Mouse (Mus musculus): ENCODE data around the gene Urm1. TPM values are rescaled to one million over a fixed set of nuclear protein-coding genes. Genes with fewer than 3 reads are reported as not detected.
A peak's percentile ranks its signal among the peaks of the same experiment; 100 is the strongest.

Gene Urm1
- polyA plus RNA-seq, 1 experiment from 2014 or later: 21.5 TPM

DNA sequence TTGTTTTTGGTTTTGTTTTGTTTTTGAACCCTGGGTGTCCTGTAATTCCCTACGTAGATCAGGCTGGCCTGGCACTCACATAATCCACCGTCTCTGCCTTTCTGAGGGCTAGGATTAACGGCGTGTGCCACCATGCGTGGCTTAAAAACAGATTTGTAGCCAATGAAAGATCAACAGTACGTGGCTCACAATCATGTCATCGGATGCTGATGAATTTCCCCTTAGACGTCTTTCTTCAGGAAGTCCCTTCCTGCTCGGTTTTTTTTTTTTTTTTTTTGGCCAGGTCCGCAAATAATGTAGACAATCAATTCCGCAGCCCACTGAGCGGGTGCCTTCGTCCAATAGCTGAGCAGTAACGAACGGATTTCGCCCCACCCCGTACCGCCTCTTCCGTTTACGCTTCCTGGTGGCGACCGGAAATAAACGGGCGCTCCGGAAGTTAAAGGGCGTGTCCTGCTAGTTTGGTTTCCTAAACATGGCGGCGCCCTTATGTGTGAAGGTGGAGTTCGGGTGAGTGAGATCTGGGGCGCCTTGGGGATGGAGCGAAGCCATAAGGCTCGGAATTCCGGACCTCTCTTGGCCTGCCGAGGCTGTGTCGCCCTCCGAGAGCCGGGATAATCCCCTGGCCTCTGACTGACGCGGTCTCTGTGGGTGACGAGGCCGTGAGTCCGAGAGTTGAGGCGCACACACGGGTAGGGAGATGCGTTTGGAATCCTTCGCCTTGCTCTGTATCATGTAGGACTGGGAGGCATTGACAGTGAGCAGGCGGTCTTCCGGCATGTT, 7.2 kb downstream of the Urm1 start:
- no peaks in the 10 kb centered on the region for H3K36me3 ChIP-seq (ENCODE audit: control insufficient read depth, insufficient read depth, low read length)
- peak overlapping the region; percentile 80 for H3K9ac ChIP-seq (ENCODE audit: low read length)
- H3K27ac ChIP-seq (ENCODE audit: low read depth, low read length): peak overlapping the region; percentile 91
- peak; percentile 98 for ATAC-seq (ENCODE audit: low FRiP score)
- H3K4me1 ChIP-seq (ENCODE audit: control insufficient read depth, insufficient read depth, low read length): peaks cover 11% of the 10 kb centered on the region
- no peaks in the 10 kb centered on the region for H3K27me3 ChIP-seq (ENCODE audit: control insufficient read depth, insufficient read depth, low read length)
- H3K4me2 ChIP-seq: peak overlapping the region; percentile 78
- DNase-seq (ENCODE audit: low spot score, missing footprints): peak; percentile 99
- under 1% methylated on average over 48 of the region's 48 CpGs for WGBS
- peak overlapping the region; percentile 91 for H3K4me3 ChIP-seq (ENCODE audit: low read depth, low read length)
- no peaks in the 10 kb centered on the region for H3K9me3 ChIP-seq (ENCODE audit: control insufficient read depth, low read length)

DNA sequence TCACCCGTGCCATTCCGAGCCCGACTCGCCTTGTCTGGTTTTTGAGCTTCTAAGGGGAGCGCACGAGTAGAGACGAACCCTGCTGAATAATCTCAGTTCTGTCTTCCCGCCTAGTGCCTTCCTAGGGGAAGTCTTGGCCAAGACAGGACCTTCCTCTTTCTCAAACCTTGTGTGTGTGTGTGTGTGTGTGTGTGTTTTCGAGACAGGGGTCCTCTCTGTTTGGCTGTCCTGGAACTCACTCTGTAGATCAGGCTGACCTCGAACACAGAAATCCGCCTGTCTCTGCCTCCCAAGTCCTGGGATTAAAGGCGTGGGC, 7.8 kb downstream of the Urm1 start:
- WGBS: 6% methylated on average over 12 of the region's 12 CpGs
- Histone ChIP-seq H3K4me2 (peak overlapping the region; percentile 78), H3K36me3 (ENCODE audit: control insufficient read depth, insufficient read depth, low read length) (0 out of 2 replicates have a peak, but pooled peaks cover 1% of the 10 kb centered on the region), H3K9me3 (ENCODE audit: control insufficient read depth, low read length) (no peaks in the 10 kb centered on the region), H3K27ac (ENCODE audit: low read depth, low read length) (no peak overlapping the region; the same call in 1 of the 2 replicates), H3K9ac (ENCODE audit: low read length) (peak overlapping the region; percentile 78), H3K27me3 (ENCODE audit: control insufficient read depth, insufficient read depth, low read length) (no peaks in the 10 kb centered on the region), H3K4me1 (ENCODE audit: control insufficient read depth, insufficient read depth, low read length) (peaks cover 11% of the 10 kb centered on the region), H3K4me3 (ENCODE audit: low read depth, low read length) (peak overlapping the region; percentile 91)
- ATAC-seq (ENCODE audit: low FRiP score): no peak
- peak; percentile 75 for DNase-seq (ENCODE audit: low spot score, missing footprints)

- no peak overlapping the region for H3K4me2 ChIP-seq
- 93% methylated on average over 4 of the region's 4 CpGs for WGBS
- H3K27ac ChIP-seq (ENCODE audit: low read depth, low read length): no peak overlapping the region
- ATAC-seq (ENCODE audit: low FRiP score) (no peak), DNase-seq (ENCODE audit: low spot score, missing footprints) (no peak)
- no peak overlapping the region for H3K4me3 ChIP-seq (ENCODE audit: low read depth, low read length)
- no peaks in the 10 kb centered on the region for H3K27me3 ChIP-seq (ENCODE audit: control insufficient read depth, insufficient read depth, low read length)
- H3K9me3 ChIP-seq (ENCODE audit: control insufficient read depth, low read length): no peaks in the 10 kb centered on the region
- H3K9ac ChIP-seq (ENCODE audit: low read length): no peak overlapping the region
- H3K36me3 ChIP-seq (ENCODE audit: control insufficient read depth, insufficient read depth, low read length): 0 out of 2 replicates have a peak, but pooled peaks cover 3% of the 10 kb centered on the region
- H3K4me1 ChIP-seq (ENCODE audit: control insufficient read depth, insufficient read depth, low read length): peaks cover 26% of the 10 kb centered on the region
Measured at GRCm38 (mm10) chr2:29831106-29831505, 11.2 kb downstream of the Urm1 start.

DNA sequence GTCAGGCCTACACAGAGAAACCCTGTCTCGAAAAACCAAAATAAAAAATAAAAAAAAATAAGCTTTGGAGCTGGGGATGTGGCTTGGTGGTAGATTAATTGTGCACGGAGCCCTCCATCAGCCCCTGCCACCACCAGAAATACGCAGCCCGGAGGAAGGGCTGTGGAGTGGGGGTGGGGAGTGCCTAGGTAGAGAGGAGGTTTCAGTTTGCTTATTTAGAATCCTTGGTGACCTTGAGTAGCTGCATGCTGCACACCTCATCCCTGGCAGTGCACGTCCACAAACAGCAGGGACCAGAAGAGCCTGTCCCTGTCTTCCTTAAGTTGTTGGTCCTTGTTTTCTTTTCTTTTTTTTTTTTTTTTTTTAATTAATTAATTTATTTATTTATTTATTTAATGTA, 13.9 kb downstream of the Urm1 start:
- Histone ChIP-seq H3K4me1 (ENCODE audit: control insufficient read depth, insufficient read depth, low read length) (peaks cover 35% of the 10 kb centered on the region), H3K9me3 (ENCODE audit: control insufficient read depth, low read length) (no peaks in the 10 kb centered on the region), H3K27ac (ENCODE audit: low read depth, low read length) (no peak overlapping the region), H3K4me3 (ENCODE audit: low read depth, low read length) (no peak overlapping the region), H3K4me2 (no peak overlapping the region), H3K27me3 (ENCODE audit: control insufficient read depth, insufficient read depth, low read length) (no peaks in the 10 kb centered on the region), H3K9ac (ENCODE audit: low read length) (no peak overlapping the region), H3K36me3 (ENCODE audit: control insufficient read depth, insufficient read depth, low read length) (0 out of 2 replicates have a peak, but pooled peaks cover 3% of the 10 kb centered on the region)
- 94% methylated on average over 5 of the region's 5 CpGs for WGBS
- no peak for ATAC-seq (ENCODE audit: low FRiP score)
- DNase-seq (ENCODE audit: low spot score, missing footprints): no peak

DNA sequence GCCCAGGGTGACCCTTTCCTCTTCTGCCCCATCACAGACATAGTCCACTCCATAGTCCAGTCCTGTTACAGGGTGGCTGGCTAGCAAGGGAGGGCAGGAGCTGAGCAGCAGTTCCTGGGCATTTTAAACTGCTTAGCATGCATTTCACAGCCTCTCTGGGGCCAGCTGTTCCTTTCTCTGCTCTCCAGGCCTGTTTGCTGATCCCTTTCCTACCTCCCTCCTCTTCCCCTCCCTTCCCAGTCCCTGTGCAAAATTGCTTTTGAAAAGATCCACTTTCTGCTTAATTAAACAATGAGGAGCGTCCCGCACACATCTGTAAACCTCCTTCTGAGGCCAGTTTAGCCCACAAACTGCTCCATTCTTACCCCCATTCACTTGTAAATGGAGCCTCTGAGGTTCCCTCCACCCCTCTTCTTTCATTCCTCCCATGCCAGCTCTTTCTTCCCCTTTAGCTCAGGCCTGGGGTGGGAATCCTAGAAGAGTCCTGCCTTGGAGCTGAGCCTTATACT, 15.6 kb downstream of the Urm1 start:
- WGBS: 12% methylated on average over 2 of the region's 2 CpGs
- peaks cover 51% of the 10 kb centered on the region for H3K4me1 ChIP-seq (ENCODE audit: control insufficient read depth, insufficient read depth, low read length)
- H3K4me3 ChIP-seq (ENCODE audit: low read depth, low read length): no peak overlapping the region

DNA sequence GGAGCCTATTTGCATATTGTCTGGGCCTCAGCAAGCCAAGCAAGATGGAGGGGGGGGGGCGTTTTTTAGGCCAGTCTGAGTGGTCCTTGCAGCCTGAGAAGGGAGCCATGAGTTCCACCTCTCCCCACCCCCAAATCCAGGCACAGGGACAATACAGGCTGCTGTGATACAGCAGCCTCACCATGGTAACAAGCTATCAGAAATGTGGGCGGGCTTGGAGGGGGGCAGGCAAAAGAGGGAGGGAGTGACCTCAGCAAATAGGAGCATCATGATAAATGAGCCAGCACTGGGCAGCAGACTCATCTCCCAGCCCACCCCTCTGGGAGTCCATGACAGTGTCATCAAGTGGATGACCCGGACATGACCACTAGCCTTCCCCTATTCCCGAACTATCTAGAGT, 19.6 kb downstream of the Urm1 start:
- Histone ChIP-seq H3K4me1 (ENCODE audit: control insufficient read depth, insufficient read depth, low read length) (peaks cover 78% of the 10 kb centered on the region), H3K27me3 (ENCODE audit: control insufficient read depth, insufficient read depth, low read length) (no peaks in the 10 kb centered on the region), H3K27ac (ENCODE audit: low read depth, low read length) (peak overlapping the region; percentile 93), H3K9me3 (ENCODE audit: control insufficient read depth, low read length) (no peaks in the 10 kb centered on the region), H3K4me3 (ENCODE audit: low read depth, low read length) (no peak overlapping the region), H3K36me3 (ENCODE audit: control insufficient read depth, insufficient read depth, low read length) (peaks cover 5% of the 10 kb centered on the region; the same call in 1 of the 2 replicates), H3K4me2 (peak overlapping the region; percentile 2; the same call in 1 of the 2 replicates), H3K9ac (ENCODE audit: low read length) (no peak overlapping the region)
- DNase-seq (ENCODE audit: low spot score, missing footprints) (peak; percentile 97), ATAC-seq (ENCODE audit: low FRiP score) (peak; percentile 86)
- 20% methylated on average over 4 of the region's 4 CpGs for WGBS

More for the DNA sequence above, 15.6 kb downstream of the Urm1 start:
- peak overlapping the region; percentile 41; the same call in 1 of the 2 replicates for H3K9ac ChIP-seq (ENCODE audit: low read length)
- ATAC-seq (ENCODE audit: low FRiP score) (peak; percentile 72), DNase-seq (ENCODE audit: low spot score, missing footprints) (peak; percentile 91)
- no peaks in the 10 kb centered on the region for H3K27me3 ChIP-seq (ENCODE audit: control insufficient read depth, insufficient read depth, low read length)
- H3K36me3 ChIP-seq (ENCODE audit: control insufficient read depth, insufficient read depth, low read length): 0 out of 2 replicates have a peak, but pooled peaks cover 3% of the 10 kb centered on the region
- peak overlapping the region; percentile 90 for H3K27ac ChIP-seq (ENCODE audit: low read depth, low read length)
- peak overlapping the region; percentile 16; the same call in 1 of the 2 replicates for H3K4me2 ChIP-seq
- H3K9me3 ChIP-seq (ENCODE audit: control insufficient read depth, low read length): no peaks in the 10 kb centered on the region

GRCm38 (mm10) chr2:29843231-29844105, 23.6 kb downstream of the Urm1 start:
- ATAC-seq (ENCODE audit: low FRiP score): peak; percentile 30

DNA sequence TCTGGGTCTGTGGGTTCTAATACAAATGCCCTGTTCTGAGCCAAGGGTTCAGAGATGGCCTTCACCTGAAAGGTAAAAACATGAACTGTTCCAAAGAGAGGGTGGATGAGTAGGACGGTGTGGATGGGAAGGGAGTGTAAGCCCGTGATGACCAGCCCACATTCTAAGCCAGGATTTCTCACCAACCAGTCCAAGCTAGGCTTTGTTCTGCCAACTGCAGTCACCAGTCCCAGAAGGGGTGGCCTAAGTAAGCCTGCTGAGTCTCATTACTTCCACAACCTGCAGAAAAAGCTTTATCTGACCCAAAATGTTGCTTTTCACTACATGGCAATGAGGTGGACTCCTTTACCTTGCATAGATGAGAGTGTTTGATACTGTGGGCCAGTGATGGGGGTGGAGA, 24.2 kb downstream of the Urm1 start:
- peaks cover 70% of the 10 kb centered on the region for H3K4me1 ChIP-seq (ENCODE audit: control insufficient read depth, insufficient read depth, low read length)
- H3K27me3 ChIP-seq (ENCODE audit: control insufficient read depth, insufficient read depth, low read length): no peaks in the 10 kb centered on the region
- 38% methylated on average over 2 of the region's 2 CpGs for WGBS

More at GRCm38 (mm10) chr2:29843231-29844105, 23.6 kb downstream of the Urm1 start:
- H3K4me2 ChIP-seq: peak overlapping the region; percentile 82
- H3K27ac ChIP-seq (ENCODE audit: low read depth, low read length): peak overlapping the region; percentile 99
- 27% methylated on average over 9 of the region's 9 CpGs for WGBS
- peak overlapping the region; percentile 92; the same call in 1 of the 2 replicates for H3K4me3 ChIP-seq (ENCODE audit: low read depth, low read length)
- no peaks in the 10 kb centered on the region for H3K27me3 ChIP-seq (ENCODE audit: control insufficient read depth, insufficient read depth, low read length)
- peaks cover 71% of the 10 kb centered on the region for H3K4me1 ChIP-seq (ENCODE audit: control insufficient read depth, insufficient read depth, low read length)
- peak; percentile 91 for DNase-seq (ENCODE audit: low spot score, missing footprints)
- peaks cover 5% of the 10 kb centered on the region; the same call in 1 of the 2 replicates for H3K36me3 ChIP-seq (ENCODE audit: control insufficient read depth, insufficient read depth, low read length)
- H3K9me3 ChIP-seq (ENCODE audit: control insufficient read depth, low read length): no peaks in the 10 kb centered on the region
- H3K9ac ChIP-seq (ENCODE audit: low read length): peak overlapping the region; percentile 100

More for the DNA sequence above, 24.2 kb downstream of the Urm1 start:
- peak overlapping the region; percentile 82 for H3K4me2 ChIP-seq
- peaks cover 5% of the 10 kb centered on the region; the same call in 1 of the 2 replicates for H3K36me3 ChIP-seq (ENCODE audit: control insufficient read depth, insufficient read depth, low read length)
- no peaks in the 10 kb centered on the region for H3K9me3 ChIP-seq (ENCODE audit: control insufficient read depth, low read length)
- peak overlapping the region; percentile 92 for H3K4me3 ChIP-seq (ENCODE audit: low read depth, low read length)
- ATAC-seq (ENCODE audit: low FRiP score): no peak
- H3K27ac ChIP-seq (ENCODE audit: low read depth, low read length): peak overlapping the region; percentile 99
- H3K9ac ChIP-seq (ENCODE audit: low read length): peak overlapping the region; percentile 100
- peak; percentile 88 for DNase-seq (ENCODE audit: low spot score, missing footprints)
